Mouse (Mus musculus) liver, embryonic 14 days (tissue): Measurements from ENCODE around the gene Mrps33. TPM values are rescaled to one million over a fixed set of nuclear protein-coding genes. Genes with fewer than 3 reads are reported as not detected.

ENCODE experiments used
- polyA plus RNA-seq: library from polyadenylated mRNA; depleted of rRNA; stranded (reverse); fragments of >200 nt; gene quantifications from 2 replicates; pipeline ENCODE4 v1.2.3, GENCODE M21; 2012; rRNA removed

The Mrps33 gene
- polyA plus RNA-seq = 105 and 107 TPM in 2 replicates

GRCm38 (mm10) chr6:39810612-39811116 lies at the start of gene Mrps33:
Mrps33 (minus strand) TSS chr6:39810988.

Other genes starting within 250 kb of the Mrps33 start
- 2.4 and 2.9 TPM in 2 replicates for gene Adck2, start 237.1 kb downstream of the Mrps33 start, polyA plus RNA-seq
- gene Gm42420, start 225.2 kb downstream of the Mrps33 start, polyA plus RNA-seq = 2.1 TPM in 2 replicates
- 94.5 and 110 TPM in 2 replicates for gene Ndufb2, start 218.4 kb downstream of the Mrps33 start, polyA plus RNA-seq
- gene Braf, start 85.5 kb downstream of the Mrps33 start, polyA plus RNA-seq = 3.8 and 4.1 TPM in 2 replicates
- gene Tmem178b, start 62.3 kb upstream of the Mrps33 start, polyA plus RNA-seq = 0.02 TPM in 1 of 2 replicates, not detected in the other